In genomic region chr19:27429281-27429680, GRCm38 (mm10) we compare ENCODE assay signal across 8 mouse cellular contexts. TPM values are rescaled to one million over a fixed set of nuclear protein-coding genes. Genes with fewer than 3 reads are reported as not detected.
A peak's percentile ranks its signal among the peaks of the same experiment; 100 is the strongest.
DNase-seq lines count a peak whose midpoint lies in the region; ATAC-seq and TF ChIP-seq lines count a peak whose summit lies in the region.

No protein-coding gene starts in this region.

- peak overlapping the region; percentile 75 for H3K9ac ChIP-seq in intestine, embryonic 16.5 days (ENCODE audit: low read depth, low read length)
- peak overlapping the region; percentile 62 for H3K9ac ChIP-seq in neural tube, embryonic 12.5 days

- WGBS in embryonic facial prominence, embryonic 10.5 days = under 1% methylated on average over 16 of the region's 16 CpGs
- WGBS in intestine, embryonic 16.5 days = 0% methylated on average over 16 of the region's 16 CpGs
- WGBS in neural tube, embryonic 12.5 days = under 1% methylated on average over 16 of the region's 16 CpGs

- no peak for DNase-seq in layer of hippocampus, adult 2 months (ENCODE audit: low spot score in 2 of 2)
- DNase-seq in layer of hippocampus, adult 9-10 months (ENCODE audit: low spot score) = no peak
- DNase-seq in embryonic facial prominence, embryonic 10.5 days (ENCODE audit: low spot score) = no peak
- no peak for DNase-seq in cerebellum, adult 9-10 months
- no peak for DNase-seq in urinary bladder, postnatal 4 days (ENCODE audit: low spot score in 2 of 2)
- DNase-seq in layer of hippocampus, adult 11-12 months (ENCODE audit: low spot score) = no peak

- no peaks in the 10 kb centered on the region for H3K9me3 ChIP-seq in embryonic facial prominence, embryonic 10.5 days
- no peaks in the 10 kb centered on the region for H3K9me3 ChIP-seq in intestine, embryonic 16.5 days (ENCODE audit: control insufficient read depth, low read length)
- no peaks in the 10 kb centered on the region for H3K9me3 ChIP-seq in neural tube, embryonic 12.5 days

- peak overlapping the region; percentile 56; the same call in 1 of the 2 replicates for H3K27ac ChIP-seq in layer of hippocampus, adult 2 months
- peak overlapping the region; percentile 89 for H3K27ac ChIP-seq in embryonic facial prominence, embryonic 10.5 days (replicated peaks)
- H3K27ac ChIP-seq in intestine, embryonic 16.5 days (ENCODE audit: low read length) = peak overlapping the region; percentile 5
- no peak overlapping the region for H3K27ac ChIP-seq in neural tube, embryonic 12.5 days

- H3K36me3 ChIP-seq in embryonic facial prominence, embryonic 10.5 days (replicated peaks) = peaks cover 22% of the 10 kb centered on the region
- H3K36me3 ChIP-seq in intestine, embryonic 16.5 days (ENCODE audit: control insufficient read depth, insufficient read depth, low read length) = 0 out of 2 replicates have a peak, but pooled peaks cover 3% of the 10 kb centered on the region
- H3K36me3 ChIP-seq in neural tube, embryonic 12.5 days = peaks cover 12% of the 10 kb centered on the region

- TF ChIP-seq CTCF in layer of hippocampus, adult 2 months (conservative IDR thresholded peaks at IDR 0.05) = no peak

- ATAC-seq in intestine, embryonic 16.5 days = no peak; the same call in 1 of the 2 replicates
- no peak; the same call in 1 of the 2 replicates for ATAC-seq in neural tube, embryonic 12.5 days (ENCODE audit: low FRiP score, low read depth)

- no peaks in the 10 kb centered on the region for H3K27me3 ChIP-seq in embryonic facial prominence, embryonic 10.5 days (replicated peaks; ENCODE audit: low read depth, poor library complexity, severe bottlenecking)
- H3K27me3 ChIP-seq in intestine, embryonic 16.5 days (replicated peaks; ENCODE audit: control insufficient read depth, insufficient read depth, low read length) = no peaks in the 10 kb centered on the region
- H3K27me3 ChIP-seq in neural tube, embryonic 12.5 days (replicated peaks) = no peaks in the 10 kb centered on the region

- H3K4me3 ChIP-seq in layer of hippocampus, adult 2 months = peak overlapping the region; percentile 81
- H3K4me3 ChIP-seq in embryonic facial prominence, embryonic 10.5 days = peak overlapping the region; percentile 89
- H3K4me3 ChIP-seq in intestine, embryonic 16.5 days (ENCODE audit: low read length) = peak overlapping the region; percentile 88
- H3K4me3 ChIP-seq in neural tube, embryonic 12.5 days = peak overlapping the region; percentile 78

- H3K4me2 ChIP-seq in intestine, embryonic 16.5 days (ENCODE audit: low read depth, low read length) = peak overlapping the region; percentile 69
- peak overlapping the region; percentile 75 for H3K4me2 ChIP-seq in neural tube, embryonic 12.5 days (replicated peaks)

- H3K4me1 ChIP-seq in embryonic facial prominence, embryonic 10.5 days = peaks cover 23% of the 10 kb centered on the region
- peaks cover 8% of the 10 kb centered on the region for H3K4me1 ChIP-seq in intestine, embryonic 16.5 days (ENCODE audit: control insufficient read depth, insufficient read depth, low read length)
- H3K4me1 ChIP-seq in neural tube, embryonic 12.5 days = peaks cover 16% of the 10 kb centered on the region

RNA-seq across cellular contexts. Expression of gene Pum3, which starts 0.3 kb away (rescaled TPM):
- total RNA-seq in layer of hippocampus, adult 2 months (2021) = 10 to 100 TPM; 50.5 to 52.3 TPM
- polyA plus RNA-seq in embryonic facial prominence, embryonic 10.5 days (2016; fragmentation: Nextera tagmentation; extraction: Ambion mirVana) = 94.1 and 94.9 TPM in 2 replicates
- polyA plus RNA-seq in intestine, embryonic 16.5 days (2015; fragmentation: Nextera tagmentation; extraction: Ambion mirVana) = 57.6 and 63.1 TPM in 2 replicates
- 76.1 and 81.2 TPM in 2 replicates for polyA plus RNA-seq in neural tube, embryonic 12.5 days (2016; fragmentation: Nextera tagmentation; extraction: Ambion mirVana)
